Mouse (Mus musculus) E14TG2a.4 (cell line): Measurements from ENCODE around the gene Pigp.

ENCODE experiments used
- H3K27me3 ChIP-seq: 2 replicates; pipeline ENCODE4 v1.6.1; 2014; ENCODE audit warnings: low read length, control low read depth; ENCODE audit not compliant: insufficient read depth
- H3K36me3 ChIP-seq: 2 replicates; pipeline ENCODE4 v1.6.1; 2014; ENCODE audit warnings: low read length, control low read depth; ENCODE audit not compliant: insufficient read depth
- H3K4me1 ChIP-seq: replicated peaks from 2 replicates; pipeline ENCODE4 v1.6.1; 2014; ENCODE audit warnings: low read depth, low read length, control low read depth
- H3K4me3 ChIP-seq: replicated peaks from 2 replicates; pipeline ENCODE4 v1.5.1; 2014; ENCODE audit warnings: mild to moderate bottlenecking, low read length
- H3K9me3 ChIP-seq: 2 replicates; pipeline ENCODE4 v1.6.1; 2014; ENCODE audit warnings: low read length, control low read depth
- CTCF ChIP-seq: conservative IDR thresholded peaks from 2 replicates; pipeline ENCODE4 v1.5.1; 2014; ENCODE audit warnings: low read length
- NANOG ChIP-seq: IDR thresholded peaks from 2 replicates; pipeline ENCODE4 v1.6.1; 2014; ENCODE audit warnings: borderline replicate concordance, low read length, mixed read lengths
- POU5F1 ChIP-seq: IDR thresholded peaks from 2 replicates; pipeline ENCODE4 v1.6.1; 2014; ENCODE audit warnings: low read length, borderline replicate concordance

Pigp gene

GRCm38 (mm10) chr16:94371301-94371931 lies at the start of gene Pigp:
TSS of gene Pigp (minus strand) at chr16:94371842.
- Histone ChIP-seq H3K36me3 (no peaks in the 10 kb centered on the region), H3K4me3 (peak within 1 kb of the TSS; percentile 95), H3K4me1 (peaks cover 23% of the 10 kb centered on the region), H3K27me3 (no peaks in the 10 kb centered on the region), H3K9me3 (no peaks in the 10 kb centered on the region)
- TF ChIP-seq CTCF (no peak), POU5F1 (no peak), NANOG (no peak)

GRCm38 (mm10) chr16:94420498-94420897 lies 48.9 kb upstream of the Pigp start:
- H3K4me3 ChIP-seq: no peak overlapping the region
- no peaks in the 10 kb centered on the region for H3K27me3 ChIP-seq
- no peaks in the 10 kb centered on the region for H3K4me1 ChIP-seq
- peak; percentile 76 for TF ChIP-seq CTCF
- TF ChIP-seq POU5F1: no peak
- 0 out of 2 replicates have a peak, but pooled peaks cover 5% of the 10 kb centered on the region for H3K9me3 ChIP-seq
- H3K36me3 ChIP-seq: peaks cover 89% of the 10 kb centered on the region

DNA sequence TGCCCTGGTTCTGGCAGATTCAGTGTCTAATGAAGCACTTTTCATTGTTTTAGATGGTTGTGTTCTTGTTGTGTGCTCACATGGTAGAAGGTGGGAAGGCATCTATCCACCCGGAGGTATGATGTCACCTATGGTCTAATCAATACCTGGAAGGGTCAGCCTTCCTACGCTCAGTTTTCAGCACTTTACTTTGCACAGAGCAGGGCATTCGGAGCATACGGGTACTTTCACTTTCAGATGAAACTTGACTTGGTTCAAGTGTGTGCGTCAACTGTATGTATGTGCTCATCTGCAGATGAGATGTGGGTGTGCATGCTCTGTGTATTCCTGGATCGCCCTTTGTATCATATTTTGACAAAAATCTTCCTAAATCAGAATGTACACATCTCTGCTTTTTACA lies 42.5 kb upstream of the Pigp start:
- Histone ChIP-seq H3K4me3 (no peak overlapping the region), H3K9me3 (no peaks in the 10 kb centered on the region), H3K36me3 (peaks cover 80% of the 10 kb centered on the region), H3K4me1 (no peaks in the 10 kb centered on the region), H3K27me3 (no peaks in the 10 kb centered on the region)
- TF ChIP-seq CTCF (no peak), NANOG (no peak), POU5F1 (no peak)

DNA sequence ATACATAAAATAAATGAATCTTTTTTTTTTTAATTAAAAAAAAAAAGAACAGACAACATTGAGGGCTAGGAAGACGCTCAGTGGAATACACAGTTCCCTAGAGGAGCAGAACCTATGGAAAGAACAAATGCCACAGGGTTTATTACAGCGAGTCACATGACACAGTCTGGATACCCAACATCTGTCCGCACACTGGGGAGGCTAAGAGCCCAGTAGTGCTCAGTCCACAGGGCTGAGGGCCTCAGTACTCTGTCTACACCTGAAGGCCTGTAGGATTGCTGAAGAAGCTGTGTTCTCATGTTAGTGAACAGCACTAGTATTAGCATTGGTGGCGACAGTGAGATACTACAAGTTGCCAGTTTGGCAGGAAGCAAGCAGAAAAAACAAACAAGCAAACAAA lies 41.1 kb upstream of the Pigp start:
- Histone ChIP-seq H3K36me3 (peaks cover 72% of the 10 kb centered on the region), H3K4me3 (no peak overlapping the region), H3K4me1 (no peaks in the 10 kb centered on the region), H3K9me3 (no peaks in the 10 kb centered on the region), H3K27me3 (no peaks in the 10 kb centered on the region)
- TF ChIP-seq POU5F1 (no peak), NANOG (no peak), CTCF (no peak)

- TF ChIP-seq POU5F1: no peak
- TF ChIP-seq CTCF: no peak
- no peak for TF ChIP-seq NANOG
Measured at GRCm38 (mm10) chr16:94412198-94412597, 40.6 kb upstream of the Pigp start.

DNA sequence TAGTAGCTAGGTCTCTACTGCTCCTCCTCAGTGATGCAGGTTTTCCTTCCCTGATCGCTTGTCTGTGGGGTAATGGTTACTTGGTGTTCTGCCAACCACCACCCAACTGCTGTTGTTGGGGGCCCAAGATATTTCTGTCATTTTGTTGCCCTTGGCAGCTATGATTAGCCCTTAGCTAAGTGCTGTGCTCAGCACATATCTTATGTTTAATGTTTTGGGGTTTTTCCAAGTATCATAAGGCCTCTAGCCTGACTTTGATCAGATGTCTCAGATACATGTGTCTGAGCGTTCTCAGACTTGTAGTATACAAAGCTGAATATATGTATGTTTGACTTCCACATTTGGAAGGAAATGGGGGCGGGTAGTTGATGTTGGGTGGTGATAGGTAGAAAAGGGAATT lies 39.6 kb upstream of the Pigp start:
- no peaks in the 10 kb centered on the region for H3K4me1 ChIP-seq
- no peak for TF ChIP-seq CTCF
- no peak for TF ChIP-seq POU5F1
- TF ChIP-seq NANOG: no peak
- H3K4me3 ChIP-seq: no peak overlapping the region
- no peaks in the 10 kb centered on the region for H3K27me3 ChIP-seq
- no peaks in the 10 kb centered on the region for H3K9me3 ChIP-seq
- peaks cover 65% of the 10 kb centered on the region for H3K36me3 ChIP-seq

More at GRCm38 (mm10) chr16:94412198-94412597, 40.6 kb upstream of the Pigp start:
- H3K9me3 ChIP-seq: no peaks in the 10 kb centered on the region
- no peak overlapping the region for H3K4me3 ChIP-seq
- no peaks in the 10 kb centered on the region for H3K4me1 ChIP-seq
- peaks cover 67% of the 10 kb centered on the region for H3K36me3 ChIP-seq
- H3K27me3 ChIP-seq: no peaks in the 10 kb centered on the region

GRCm38 (mm10) chr16:94402185-94402584 lies 30.5 kb upstream of the Pigp start:
- TF ChIP-seq NANOG (no peak), POU5F1 (no peak), CTCF (no peak)
- H3K9me3 ChIP-seq: no peaks in the 10 kb centered on the region
- H3K27me3 ChIP-seq: no peaks in the 10 kb centered on the region
- H3K4me3 ChIP-seq: no peak overlapping the region
- no peaks in the 10 kb centered on the region for H3K4me1 ChIP-seq
- peaks cover 15% of the 10 kb centered on the region; the same call in 1 of the 2 replicates for H3K36me3 ChIP-seq

GRCm38 (mm10) chr16:94401636-94402035 lies 30.0 kb upstream of the Pigp start:
- H3K9me3 ChIP-seq: no peaks in the 10 kb centered on the region
- H3K36me3 ChIP-seq: peaks cover 15% of the 10 kb centered on the region; the same call in 1 of the 2 replicates
- H3K4me1 ChIP-seq: no peaks in the 10 kb centered on the region
- H3K4me3 ChIP-seq: no peak overlapping the region
- no peak for TF ChIP-seq NANOG
- no peak for TF ChIP-seq POU5F1
- no peak for TF ChIP-seq CTCF
- no peaks in the 10 kb centered on the region for H3K27me3 ChIP-seq

DNA sequence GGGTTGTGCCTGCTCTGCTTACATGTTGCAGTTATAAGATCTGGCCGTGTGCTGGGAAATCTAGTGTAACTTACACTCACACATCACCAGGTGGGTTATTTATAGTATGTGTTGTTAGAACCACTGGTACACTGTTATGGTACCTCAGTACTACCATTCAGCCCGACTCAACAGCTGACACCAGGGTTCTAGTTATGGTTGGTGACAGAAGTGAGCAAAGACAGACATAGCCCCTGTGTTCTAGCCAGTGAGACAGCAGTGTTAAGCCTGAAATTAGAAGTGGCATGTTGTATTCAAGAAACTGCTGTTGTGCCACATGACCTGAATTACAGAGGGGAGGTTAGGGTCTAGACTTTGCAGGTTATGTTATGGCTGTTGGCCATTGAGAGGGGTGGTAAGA lies 27.5 kb upstream of the Pigp start:
- Histone ChIP-seq H3K36me3 (peaks cover 22% of the 10 kb centered on the region), H3K4me1 (no peaks in the 10 kb centered on the region), H3K9me3 (no peaks in the 10 kb centered on the region), H3K27me3 (no peaks in the 10 kb centered on the region), H3K4me3 (no peak overlapping the region)
- no peak for TF ChIP-seq CTCF
- no peak for TF ChIP-seq NANOG
- TF ChIP-seq POU5F1: no peak
